Mouse (Mus musculus) limb, embryonic 10.5 days (tissue): ENCODE data around the gene Timm29. TPM values are rescaled to one million over a fixed set of nuclear protein-coding genes. Genes with fewer than 3 reads are reported as not detected.

ENCODE experiments used
- DNase-seq: peaks from one replicate; pipeline ENCODE4 v3.0.0-alpha.2; 2017; ENCODE audit warnings: low spot score
- H3K27ac ChIP-seq: fragments of 300-500 bp; sonication (generic); 2 replicates; pipeline ENCODE4 v1.5.1; 2016; ENCODE audit warnings: mild to moderate bottlenecking
- H3K27me3 ChIP-seq: fragments of 300-500 bp; sonication (generic); 2 replicates; pipeline ENCODE4 v1.6.1; 2016; ENCODE audit warnings: low read depth, mild to moderate bottlenecking; ENCODE audit not compliant: poor library complexity, severe bottlenecking
- H3K36me3 ChIP-seq: fragments of 300-500 bp; sonication (generic); 2 replicates; pipeline ENCODE4 v1.6.1; 2016; ENCODE audit warnings: mild to moderate bottlenecking, moderate library complexity
- H3K4me1 ChIP-seq: fragments of 300-500 bp; sonication (generic); 2 replicates; pipeline ENCODE4 v1.6.1; 2016
- H3K4me3 ChIP-seq: fragments of 300-500 bp; sonication (generic); 2 replicates; pipeline ENCODE4 v1.5.1; 2016; ENCODE audit warnings: mild to moderate bottlenecking, moderate library complexity
- H3K9me3 ChIP-seq: fragments of 300-500 bp; sonication (generic); replicated peaks from 2 replicates; pipeline ENCODE4 v1.6.1; 2016; ENCODE audit warnings: mild to moderate bottlenecking
- WGBS: fragments of 180-500 bp; shearing (Covaris S2); methylation state at CpG from one replicate; pipeline ENCODE4 v1.1.7; 2016; 5-methylcytosine and 5-hydroxymethylcytosine counted together
- polyA plus RNA-seq: library from polyadenylated mRNA; unstranded; fragments of >200 nt; fragmentation: Nextera tagmentation; extraction: Ambion mirVana; gene quantifications from 2 replicates; pipeline ENCODE4 v1.2.1, GENCODE M21; 2016

Gene Timm29
- polyA plus RNA-seq, 1 experiment from 2014 or later: 35.7 TPM

DNA sequence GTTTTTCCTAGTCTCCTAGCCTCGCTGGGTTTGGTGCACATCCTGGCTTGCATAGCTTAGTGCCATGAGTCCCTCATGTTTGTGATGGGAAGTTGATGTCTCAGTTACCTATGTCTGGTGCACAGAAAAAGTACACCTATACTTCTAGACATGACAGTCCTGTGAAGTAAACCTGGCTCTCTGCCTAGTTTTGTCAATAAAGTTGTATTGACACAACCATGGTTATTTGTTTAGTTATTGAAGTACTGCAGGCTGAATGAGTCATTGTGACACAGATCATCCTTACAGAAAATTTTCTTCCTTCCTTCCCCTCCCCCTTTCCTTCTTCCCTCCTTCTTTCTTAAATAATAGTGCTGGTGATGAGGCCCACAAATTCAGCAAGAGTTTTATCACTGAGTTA lies 28.1 kb upstream of the Timm29 start:
- DNase-seq: no peak
- no peaks in the 10 kb centered on the region for H3K27me3 ChIP-seq
- H3K27ac ChIP-seq: no peak overlapping the region
- no peak overlapping the region for H3K4me3 ChIP-seq
- H3K9me3 ChIP-seq: no peaks in the 10 kb centered on the region
- WGBS: 89% methylated on average over 1 of the region's 1 CpGs
- peaks cover 55% of the 10 kb centered on the region for H3K36me3 ChIP-seq
- peaks cover 3% of the 10 kb centered on the region; the same call in 1 of the 2 replicates for H3K4me1 ChIP-seq

- 87% methylated on average over 4 of the region's 4 CpGs for WGBS
- H3K36me3 ChIP-seq: peaks cover 58% of the 10 kb centered on the region
Observed at GRCm38 (mm10) chr9:21565004-21565586, 27.4 kb upstream of the Timm29 start.

GRCm38 (mm10) chr9:21566538-21566937 lies 26.0 kb upstream of the Timm29 start:
- H3K9me3 ChIP-seq: no peaks in the 10 kb centered on the region
- H3K36me3 ChIP-seq: peaks cover 60% of the 10 kb centered on the region
- peaks cover 3% of the 10 kb centered on the region; the same call in 1 of the 2 replicates for H3K4me1 ChIP-seq
- WGBS: 81% methylated on average over 1 of the region's 1 CpGs
- no peak overlapping the region for H3K27ac ChIP-seq
- no peaks in the 10 kb centered on the region for H3K27me3 ChIP-seq
- no peak for DNase-seq
- no peak overlapping the region for H3K4me3 ChIP-seq

More at GRCm38 (mm10) chr9:21565004-21565586, 27.4 kb upstream of the Timm29 start:
- Histone ChIP-seq H3K4me3 (no peak overlapping the region), H3K4me1 (peaks cover 3% of the 10 kb centered on the region; the same call in 1 of the 2 replicates), H3K9me3 (no peaks in the 10 kb centered on the region), H3K27me3 (no peaks in the 10 kb centered on the region), H3K27ac (no peak overlapping the region)
- no peak for DNase-seq

DNA sequence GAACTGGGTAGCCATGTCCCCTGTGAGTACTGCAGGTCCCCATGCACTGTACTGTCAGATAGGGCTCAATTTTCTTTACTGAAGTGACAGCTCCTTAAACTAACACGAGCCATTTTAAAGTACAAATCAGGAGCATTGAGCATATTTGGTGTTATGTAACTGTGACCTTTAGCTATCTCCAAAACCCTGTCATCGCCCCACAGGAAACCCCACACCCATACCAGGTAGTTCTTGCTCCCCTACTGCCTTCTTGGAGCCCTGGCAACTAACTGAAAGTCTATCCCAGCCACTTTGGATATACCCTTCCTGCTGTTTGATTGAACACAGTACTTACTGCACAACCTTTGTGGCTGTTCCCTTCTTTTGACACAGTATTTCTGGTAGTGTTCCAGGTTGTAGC lies 25.5 kb upstream of the Timm29 start:
- 94% methylated on average over 2 of the region's 2 CpGs for whole genome bisulfite sequencing
- no peak overlapping the region for H3K4me3 ChIP-seq
- no peaks in the 10 kb centered on the region for H3K9me3 ChIP-seq
- no peaks in the 10 kb centered on the region for H3K27me3 ChIP-seq
- H3K4me1 ChIP-seq: peaks cover 3% of the 10 kb centered on the region; the same call in 1 of the 2 replicates
- DNase-seq: no peak
- H3K27ac ChIP-seq: no peak overlapping the region
- H3K36me3 ChIP-seq: peaks cover 61% of the 10 kb centered on the region

- no peak for DNase-seq
- Histone ChIP-seq H3K9me3 (no peaks in the 10 kb centered on the region), H3K27ac (no peak overlapping the region), H3K4me1 (peaks cover 3% of the 10 kb centered on the region; the same call in 1 of the 2 replicates), H3K36me3 (peaks cover 67% of the 10 kb centered on the region), H3K4me3 (no peak overlapping the region), H3K27me3 (no peaks in the 10 kb centered on the region)
- WGBS: 91% methylated on average over 8 of the region's 8 CpGs
Observed at GRCm38 (mm10) chr9:21568657-21569255, 23.8 kb upstream of the Timm29 start.

DNA sequence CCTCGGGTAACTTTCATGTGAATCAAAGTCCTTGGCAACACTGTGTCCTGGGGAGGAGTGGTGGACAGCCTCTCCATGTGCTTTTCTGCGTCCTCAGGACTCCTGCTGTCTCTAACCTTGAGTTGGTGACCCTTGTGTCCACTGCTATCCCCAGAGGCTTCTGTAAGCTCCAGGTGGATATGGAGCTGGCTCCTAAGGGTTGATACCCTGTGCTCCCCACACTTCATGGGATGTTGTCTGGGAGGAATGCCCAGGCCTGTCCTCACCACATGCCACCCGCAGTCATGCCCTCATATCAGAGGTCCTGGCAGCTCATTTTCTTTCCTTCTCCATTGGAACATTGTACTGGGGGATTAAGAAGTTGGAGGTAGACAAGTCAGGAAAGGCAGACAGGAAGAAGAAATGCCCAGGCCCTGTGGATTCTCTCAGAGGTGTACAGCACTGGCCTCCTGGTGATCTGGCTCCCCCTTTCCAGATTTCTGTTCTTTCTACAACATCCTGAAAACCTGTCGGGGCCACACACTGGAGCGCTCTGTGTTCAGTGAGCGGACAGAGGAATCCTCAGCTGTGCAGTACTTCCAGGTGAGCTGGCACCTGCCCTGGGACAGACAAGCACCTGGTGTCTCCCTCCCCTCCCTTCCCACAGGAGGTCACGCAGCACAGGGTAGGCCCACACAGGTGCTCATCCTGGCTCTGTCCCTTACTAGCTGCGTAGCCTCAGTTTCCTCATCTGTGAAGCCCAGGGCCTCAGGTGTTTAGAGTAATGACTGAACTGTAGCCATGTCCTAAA lies 18.3 kb upstream of the Timm29 start:
- H3K27ac ChIP-seq: no peak overlapping the region
- no peaks in the 10 kb centered on the region for H3K4me1 ChIP-seq
- whole genome bisulfite sequencing: 95% methylated on average over 8 of the region's 8 CpGs
- H3K4me3 ChIP-seq: no peak overlapping the region
- H3K9me3 ChIP-seq: no peaks in the 10 kb centered on the region
- no peaks in the 10 kb centered on the region for H3K27me3 ChIP-seq
- peaks cover 98% of the 10 kb centered on the region for H3K36me3 ChIP-seq
- no peak for DNase-seq

DNA sequence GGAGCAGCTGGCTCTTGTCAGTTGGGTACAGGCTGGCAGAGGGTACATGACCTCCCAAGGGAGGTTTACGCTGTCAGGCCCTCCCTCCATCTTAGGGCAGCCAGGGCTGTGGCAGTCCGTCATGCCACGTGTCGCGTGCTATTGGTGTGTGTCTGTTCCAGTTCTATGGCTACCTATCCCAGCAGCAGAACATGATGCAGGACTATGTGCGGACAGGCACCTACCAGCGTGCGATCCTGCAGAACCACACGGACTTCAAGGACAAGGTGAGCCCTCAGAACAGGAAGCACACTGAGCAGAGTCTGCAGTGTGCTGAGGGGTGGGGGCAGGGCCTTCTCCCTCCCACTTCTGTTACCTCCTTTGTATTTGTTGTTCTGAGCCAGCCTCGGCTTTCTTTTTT lies 17.3 kb upstream of the Timm29 start:
- Histone ChIP-seq H3K9me3 (no peaks in the 10 kb centered on the region), H3K27me3 (no peaks in the 10 kb centered on the region), H3K4me1 (no peaks in the 10 kb centered on the region), H3K27ac (no peak overlapping the region), H3K36me3 (peaks cover 98% of the 10 kb centered on the region), H3K4me3 (no peak overlapping the region)
- 95% methylated on average over 10 of the region's 10 CpGs for WGBS
- no peak for DNase-seq

- DNase-seq: no peak
- H3K4me3 ChIP-seq: no peak overlapping the region
- 100% methylated on average over 1 of the region's 1 CpGs for WGBS
- H3K27ac ChIP-seq: no peak overlapping the region
- no peaks in the 10 kb centered on the region for H3K4me1 ChIP-seq
- H3K9me3 ChIP-seq: no peaks in the 10 kb centered on the region
- no peaks in the 10 kb centered on the region for H3K27me3 ChIP-seq
- H3K36me3 ChIP-seq: peaks cover 98% of the 10 kb centered on the region
Observed at GRCm38 (mm10) chr9:21576286-21576685, 16.2 kb upstream of the Timm29 start.

DNA sequence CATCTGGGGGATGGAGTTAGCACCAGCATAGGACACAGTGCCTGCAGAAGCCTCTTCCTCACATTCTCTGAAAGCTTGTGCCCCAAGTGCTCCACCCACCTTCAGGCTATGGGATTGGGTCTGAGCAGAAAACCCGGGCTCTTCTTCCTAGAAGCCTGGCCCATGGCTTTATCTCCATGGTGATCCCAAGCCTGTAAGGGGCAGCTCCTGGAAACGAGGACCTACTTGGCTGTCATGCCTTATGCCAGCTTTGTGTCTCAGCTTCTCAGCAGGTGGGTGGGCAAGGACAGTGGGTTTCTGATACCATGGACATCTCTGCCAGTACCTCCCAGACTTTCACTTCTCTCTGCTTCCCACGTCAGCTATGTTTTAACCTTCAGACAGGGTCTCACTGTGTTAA lies 14.3 kb upstream of the Timm29 start:
- DNase-seq: no peak
- H3K4me1 ChIP-seq: no peaks in the 10 kb centered on the region
- no peaks in the 10 kb centered on the region for H3K9me3 ChIP-seq
- H3K36me3 ChIP-seq: peaks cover 98% of the 10 kb centered on the region
- no peak overlapping the region for H3K27ac ChIP-seq
- WGBS: 81% methylated on average over 3 of the region's 3 CpGs
- no peaks in the 10 kb centered on the region for H3K27me3 ChIP-seq
- no peak overlapping the region for H3K4me3 ChIP-seq

- H3K27me3 ChIP-seq: no peaks in the 10 kb centered on the region
- H3K36me3 ChIP-seq: peaks cover 100% of the 10 kb centered on the region
- H3K9me3 ChIP-seq: no peaks in the 10 kb centered on the region
- H3K4me3 ChIP-seq: no peak overlapping the region
- H3K4me1 ChIP-seq: no peaks in the 10 kb centered on the region
- no peak for DNase-seq
- WGBS: 86% methylated on average over 1 of the region's 1 CpGs
- no peak overlapping the region for H3K27ac ChIP-seq
Observed at GRCm38 (mm10) chr9:21585401-21585800, 7.1 kb upstream of the Timm29 start.

DNA sequence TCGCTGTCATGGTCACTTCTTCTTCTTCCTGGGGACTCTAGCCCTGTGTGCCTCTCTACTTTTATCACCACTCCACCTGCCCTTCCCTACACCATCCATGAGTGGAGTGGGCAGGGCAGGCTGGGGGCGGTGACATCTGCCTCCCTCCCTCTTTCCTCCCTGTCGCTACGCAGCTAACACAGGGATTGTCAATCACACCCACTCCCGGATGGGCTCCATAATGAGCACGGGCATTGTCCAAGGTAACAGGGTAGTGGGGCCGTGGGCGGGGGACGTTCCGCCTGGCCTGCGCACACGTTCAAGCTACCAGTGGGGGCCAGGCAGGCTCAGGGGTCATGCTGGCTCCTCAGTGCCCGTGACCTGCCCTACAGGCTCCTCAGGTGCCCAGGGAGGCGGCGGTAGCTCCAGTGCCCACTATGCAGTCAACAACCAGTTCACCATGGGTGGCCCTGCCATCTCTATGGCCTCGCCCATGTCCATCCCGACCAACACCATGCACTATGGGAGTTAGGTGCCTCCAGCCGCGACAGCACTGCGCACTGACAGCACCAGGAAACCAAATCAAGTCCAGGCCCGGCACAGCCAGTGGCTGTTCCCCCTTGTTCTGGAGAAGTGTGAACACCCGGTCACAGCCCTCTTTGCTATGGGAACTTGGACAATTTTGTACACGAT lies 4.7 kb upstream of the Timm29 start:
- peaks cover 87% of the 10 kb centered on the region for H3K36me3 ChIP-seq

DNA sequence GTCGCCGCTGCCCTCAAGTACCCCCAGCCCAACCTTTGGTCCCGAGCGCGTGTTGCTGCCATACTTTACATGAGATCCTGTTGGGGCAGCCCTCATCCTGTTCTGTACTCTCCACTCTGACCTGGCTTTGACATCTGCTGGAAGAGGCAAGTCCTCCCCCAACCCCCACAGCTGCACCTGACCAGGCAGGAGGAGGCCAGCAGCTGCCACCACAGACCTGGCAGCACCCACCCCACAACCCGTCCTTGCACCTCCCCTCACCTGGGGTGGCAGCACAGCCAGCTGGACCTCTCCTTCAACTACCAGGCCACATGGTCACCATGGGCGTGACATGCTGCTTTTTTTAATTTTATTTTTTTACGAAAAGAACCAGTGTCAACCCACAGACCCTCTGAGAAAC lies 4.2 kb upstream of the Timm29 start:
- H3K4me1 ChIP-seq: peaks cover 15% of the 10 kb centered on the region
- H3K4me3 ChIP-seq: no peak overlapping the region
- H3K36me3 ChIP-seq: peaks cover 81% of the 10 kb centered on the region
- 92% methylated on average over 8 of the region's 8 CpGs for WGBS
- no peak overlapping the region for H3K27ac ChIP-seq
- no peaks in the 10 kb centered on the region for H3K9me3 ChIP-seq
- no peak for DNase-seq
- H3K27me3 ChIP-seq: no peaks in the 10 kb centered on the region

More for the DNA sequence above, 4.7 kb upstream of the Timm29 start:
- H3K4me3 ChIP-seq: no peak overlapping the region
- WGBS: 93% methylated on average over 23 of the region's 23 CpGs
- no peaks in the 10 kb centered on the region for H3K27me3 ChIP-seq
- H3K9me3 ChIP-seq: no peaks in the 10 kb centered on the region
- no peak for DNase-seq
- H3K4me1 ChIP-seq: peaks cover 11% of the 10 kb centered on the region; the same call in 1 of the 2 replicates
- no peak overlapping the region for H3K27ac ChIP-seq

DNA sequence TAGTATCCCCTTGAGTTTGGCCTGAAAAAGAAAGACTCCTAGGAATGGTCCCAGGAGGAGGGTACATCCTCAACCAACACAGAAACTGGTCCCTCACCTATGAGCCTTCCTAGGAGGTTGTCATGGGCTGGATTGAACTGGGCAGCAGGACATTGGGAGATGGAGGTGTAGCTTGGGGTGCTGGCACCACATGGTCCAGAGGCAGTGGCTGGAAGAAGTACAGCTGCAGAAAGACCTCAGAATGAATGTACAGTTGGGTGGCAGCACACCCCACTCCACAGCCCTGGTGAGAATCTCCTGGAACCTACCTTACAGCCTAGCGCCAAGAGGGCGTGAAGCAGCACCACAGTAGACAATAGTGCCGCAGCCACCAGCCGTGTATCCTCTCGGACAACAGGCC lies 3.0 kb upstream of the Timm29 start:
- no peaks in the 10 kb centered on the region for H3K9me3 ChIP-seq
- no peak overlapping the region for H3K4me3 ChIP-seq
- H3K27ac ChIP-seq: no peak overlapping the region
- H3K4me1 ChIP-seq: peaks cover 26% of the 10 kb centered on the region
- no peaks in the 10 kb centered on the region for H3K27me3 ChIP-seq
- no peak for DNase-seq
- WGBS: 97% methylated on average over 5 of the region's 5 CpGs
- peaks cover 75% of the 10 kb centered on the region for H3K36me3 ChIP-seq
